Mouse (Mus musculus) Patski (cell line): ENCODE data around the gene Tchh. TPM values are rescaled to one million over a fixed set of nuclear protein-coding genes. Genes with fewer than 3 reads are reported as not detected.

ENCODE experiments used
- ATAC-seq: fragments of 100-300 bp; one replicate; pipeline ENCODE4 v1.8.0; 2021
- CTCF ChIA-PET: fragments of 350-600 bp; sonication (Branson Sonifier 250); formaldehyde crosslinking; loops from one replicate; lab custom pipeline; 2022; ENCODE audit warnings: inconsistent platforms; lab: Charles Lee
- POLR2A ChIA-PET: fragments of 350-600 bp; sonication (Branson Sonifier 250); formaldehyde crosslinking; loops from one replicate; lab custom pipeline; 2022; ENCODE audit warnings: antibody characterized with exemption, inconsistent platforms; lab: Charles Lee
- DNase-seq: peaks from one replicate; pipeline ENCODE4 v3.0.0-alpha.2; 2011; ENCODE audit warnings: low read depth, low spot score
- H3K27me3 ChIP-seq: fragments of 371-371 bp; one replicate; pipeline ENCODE4 v1.5.1; 2021
- CTCF ChIP-seq: fragments of 100-300 bp; IDR thresholded peaks from one replicate; pipeline ENCODE4 v1.5.1; 2021
- in situ Hi-C: fragments of 300-500 bp; cut with MboI; formaldehyde crosslinking; loops from 3 replicates; pipeline ENCODE4 v1.11.1; 2018; ENCODE audit warnings: low pct_unique_long_range_greater_than_20kb, mixed read lengths
- polyA plus RNA-seq: library from polyadenylated mRNA; unstranded; gene quantifications from one replicate; pipeline ENCODE4 v1.2.3, GENCODE M21; 2021

The Tchh gene
- polyA plus RNA-seq, result 3.6 TPM

DNA sequence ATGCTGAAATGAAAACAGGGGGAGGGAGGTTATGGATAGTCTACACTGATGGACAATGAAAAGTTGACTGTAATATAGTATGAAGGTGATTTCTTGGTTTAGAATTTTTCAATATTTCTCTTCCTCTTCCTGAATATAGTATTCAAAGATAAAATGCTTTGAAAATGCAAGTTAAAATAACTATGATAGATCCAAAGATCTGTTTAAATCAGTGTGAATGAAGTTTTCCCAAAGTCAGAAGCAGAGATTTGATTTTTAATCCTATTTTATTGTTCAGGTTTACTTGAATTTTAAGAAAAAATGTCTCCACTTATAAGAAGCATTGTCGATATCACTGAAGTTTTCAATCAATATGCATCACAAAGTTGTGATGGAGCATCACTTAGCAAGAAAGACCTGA lies at the start of gene Tchh:
Gene Tchh, plus strand, starts transcription at position 301 of the 400 bp plus-strand sequence.
- ATAC-seq (no peak), DNase-seq (no peak)
- peaks cover 85% of the 10 kb centered on the region for H3K27me3 ChIP-seq
- ChIA-PET CTCF (no interaction called here), POLR2A (no interaction called here)
- in situ Hi-C loops, result no loop called here
- TF ChIP-seq CTCF, result no peak

DNA sequence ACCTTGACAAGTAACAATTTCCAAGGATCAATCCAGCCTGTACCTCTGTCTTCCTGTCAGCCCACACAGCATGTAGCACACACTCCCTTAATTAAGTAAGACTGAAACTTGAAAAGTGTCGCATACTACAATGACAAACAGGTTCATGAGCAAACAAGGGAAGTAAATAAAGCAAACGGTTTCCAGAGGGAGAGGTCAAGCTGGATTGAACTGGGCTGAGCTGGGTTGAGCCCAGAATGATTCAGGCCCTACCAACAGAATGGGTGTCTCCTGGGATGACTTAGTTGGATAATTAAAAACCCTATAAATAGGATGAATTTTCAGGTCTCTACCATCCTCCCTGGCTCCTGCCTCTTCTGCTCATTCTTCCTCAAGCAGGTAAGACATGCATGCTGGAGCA lies 48.8 kb upstream of the Tchh start, which contains the start of gene Rptn:
Gene Rptn, plus strand, starts transcription at position 334 of the 400 bp plus-strand sequence.
- DNase-seq (no peak), ATAC-seq (no peak)
- ChIA-PET CTCF (interaction anchor here (1.2 to 2.2 kb wide), 4 partner anchors 11 to 32 kb away, joined by 3 to 8 read pairs (median 4); no protein-coding TSS in a partner anchor), POLR2A (no interaction called here)
- TF ChIP-seq CTCF, result no peak
- peaks cover 28% of the 10 kb centered on the region for H3K27me3 ChIP-seq
- in situ Hi-C loops, result no loop called here

- in situ Hi-C loops, result no loop called here
- ATAC-seq (no peak), DNase-seq (no peak)
- CTCF ChIA-PET, result interaction anchor here (2.9 kb wide), 1 partner anchor 42 kb away, joined by 12 read pairs; no protein-coding TSS in a partner anchor
- peaks cover 25% of the 10 kb centered on the region for H3K27me3 ChIP-seq
- POLR2A ChIA-PET, result interaction anchor here (1.0 kb wide), 1 partner anchor 9 kb away, joined by 8 read pairs; no protein-coding TSS in a partner anchor
- TF ChIP-seq CTCF, result no peak
Measured at GRCm38 (mm10) chr3:93403936-93404335, 38.2 kb upstream of the Tchh start.

DNA sequence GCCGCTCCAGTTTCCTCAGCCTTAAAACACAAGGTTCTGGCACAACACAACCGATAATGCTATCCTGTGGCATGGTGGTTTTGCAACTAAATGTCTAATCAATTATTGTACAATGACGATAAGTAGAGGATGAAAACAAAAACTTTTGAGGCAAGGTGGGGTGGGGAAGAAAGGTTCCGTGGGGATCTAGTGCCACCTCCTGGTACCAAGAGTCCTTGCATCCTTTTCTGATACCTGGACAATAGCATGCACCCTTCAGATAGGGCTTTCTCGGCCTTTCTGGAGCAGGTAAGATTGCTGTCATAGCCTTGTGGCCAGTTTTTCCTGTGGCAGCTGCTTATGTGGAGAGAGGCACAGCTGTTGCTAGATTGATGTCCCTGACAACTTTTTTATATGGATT lies 35.1 kb upstream of the Tchh start:
- POLR2A ChIA-PET, result interaction anchor here (0.7 kb wide), 1 partner anchor 180 kb away, joined by 3 read pairs; no protein-coding TSS in a partner anchor
- in situ Hi-C loops, result loop anchor here (5.0 kb wide), 4 partner anchors 45 to 285 kb away; partner anchors contain the start of gene Hrnr

DNA sequence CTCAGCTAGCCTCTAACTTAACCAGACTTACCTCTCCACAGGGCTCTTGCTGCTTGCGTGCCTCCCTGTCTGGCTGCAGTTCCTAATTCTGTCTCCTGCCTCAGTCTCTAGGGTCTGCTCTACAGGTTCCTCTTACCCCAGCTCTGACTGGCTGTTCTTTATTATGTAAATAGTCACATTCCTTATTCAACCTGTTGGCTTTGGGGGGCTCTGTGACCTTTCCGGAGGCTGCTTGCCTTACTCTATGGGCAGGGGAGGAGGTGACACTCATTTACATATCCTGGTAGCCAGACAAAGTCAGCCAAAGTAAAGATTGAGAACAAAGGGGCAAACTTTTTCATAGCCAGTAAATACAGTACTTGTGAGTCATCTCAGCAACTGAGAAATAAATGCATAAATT lies 30.2 kb upstream of the Tchh start:
- POLR2A ChIA-PET, result no interaction called here
- in situ Hi-C loops, result no loop called here
- DNase-seq (no peak), ATAC-seq (no peak)
- CTCF ChIA-PET, result interaction anchor here (0.8 to 7.7 kb wide), 4 partner anchors 16 to 81 kb away, joined by 3 to 49 read pairs (median 4); no protein-coding TSS in a partner anchor
- H3K27me3 ChIP-seq, result peaks cover 37% of the 10 kb centered on the region
- TF ChIP-seq CTCF, result no peak

More for the DNA sequence above, 35.1 kb upstream of the Tchh start:
- TF ChIP-seq CTCF, result peak; percentile 97
- peaks cover 24% of the 10 kb centered on the region for H3K27me3 ChIP-seq
- DNase-seq (no peak), ATAC-seq (peak; percentile 88)
- CTCF ChIA-PET, result interaction anchor here (0.9 to 7.7 kb wide), 5 partner anchors 45 to 288 kb away, joined by 3 to 49 read pairs (median 12); no protein-coding TSS in a partner anchor

DNA sequence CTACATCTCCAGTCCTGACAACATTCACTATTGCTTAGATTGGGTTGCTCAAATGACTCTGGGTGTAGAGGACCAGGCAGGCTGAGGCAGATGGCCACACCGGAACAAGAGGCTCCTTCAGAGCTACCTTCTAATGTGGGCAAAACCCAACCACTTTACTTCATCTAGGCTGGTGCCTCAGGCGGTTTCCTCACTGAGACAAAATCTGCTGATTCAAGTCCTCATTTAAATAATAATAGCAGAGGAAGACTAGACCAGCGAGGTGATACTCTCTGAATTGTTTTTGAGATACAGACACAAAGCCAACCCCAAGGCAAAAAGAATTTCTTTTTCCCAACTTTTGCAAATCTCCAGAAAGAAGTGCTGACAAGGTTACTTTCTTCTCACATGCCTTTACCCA lies 10.5 kb upstream of the Tchh start:
- ChIA-PET CTCF (interaction anchor here (1.7 kb wide), 1 partner anchor 8 kb away, joined by 4 read pairs; no protein-coding TSS in a partner anchor), POLR2A (no interaction called here)
- DNase-seq, result no peak
- TF ChIP-seq CTCF, result no peak
- in situ Hi-C loops, result no loop called here
- H3K27me3 ChIP-seq, result peaks cover 46% of the 10 kb centered on the region
- ATAC-seq, result no peak

- no peak for TF ChIP-seq CTCF
- H3K27me3 ChIP-seq, result peaks cover 84% of the 10 kb centered on the region
- POLR2A ChIA-PET, result no interaction called here
- CTCF ChIA-PET, result interaction anchor here (0.9 to 5.6 kb wide), 8 partner anchors 11 to 160 kb away, joined by 3 to 53 read pairs (median 4); no protein-coding TSS in a partner anchor
- in situ Hi-C loops, result no loop called here
- DNase-seq (no peak), ATAC-seq (no peak)
Measured at GRCm38 (mm10) chr3:93443501-93444101, 1.5 kb downstream of the Tchh start.

GRCm38 (mm10) chr3:93444343-93445164 lies 2.4 kb downstream of the Tchh start:
- ChIA-PET POLR2A (interaction anchor here (0.6 kb wide), 1 partner anchor 194 kb away, joined by 3 read pairs; no protein-coding TSS in a partner anchor), CTCF (interaction anchor here (0.9 to 5.6 kb wide), 10 partner anchors 12 to 159 kb away, joined by 3 to 53 read pairs (median 4); no protein-coding TSS in a partner anchor)
- H3K27me3 ChIP-seq, result peaks cover 85% of the 10 kb centered on the region
- ATAC-seq (peak; percentile 78), DNase-seq (peak; percentile 74)
- TF ChIP-seq CTCF, result no peak
- in situ Hi-C loops, result no loop called here

GRCm38 (mm10) chr3:93445165-93445705 lies 3.1 kb downstream of the Tchh start:
- POLR2A ChIA-PET, result no interaction called here
- H3K27me3 ChIP-seq, result peaks cover 85% of the 10 kb centered on the region
- in situ Hi-C loops, result no loop called here
- CTCF ChIA-PET, result interaction anchor here (1.0 to 5.6 kb wide), 12 partner anchors 9 to 315 kb away, joined by 3 to 53 read pairs (median 4); no protein-coding TSS in a partner anchor
- ATAC-seq (peak; percentile 42), DNase-seq (no peak)
- no peak for TF ChIP-seq CTCF
